Mouse (Mus musculus) frontal cortex, postnatal 25 days (tissue): ENCODE results near the gene Atp5d.

ENCODE experiments used
- DNase-seq, 2 experiments: peaks; one replicate each; pipeline ENCODE4 v3.0.0; 2022; ENCODE audit warnings: low spot score in 2 of 2

Gene Atp5d

DNA sequence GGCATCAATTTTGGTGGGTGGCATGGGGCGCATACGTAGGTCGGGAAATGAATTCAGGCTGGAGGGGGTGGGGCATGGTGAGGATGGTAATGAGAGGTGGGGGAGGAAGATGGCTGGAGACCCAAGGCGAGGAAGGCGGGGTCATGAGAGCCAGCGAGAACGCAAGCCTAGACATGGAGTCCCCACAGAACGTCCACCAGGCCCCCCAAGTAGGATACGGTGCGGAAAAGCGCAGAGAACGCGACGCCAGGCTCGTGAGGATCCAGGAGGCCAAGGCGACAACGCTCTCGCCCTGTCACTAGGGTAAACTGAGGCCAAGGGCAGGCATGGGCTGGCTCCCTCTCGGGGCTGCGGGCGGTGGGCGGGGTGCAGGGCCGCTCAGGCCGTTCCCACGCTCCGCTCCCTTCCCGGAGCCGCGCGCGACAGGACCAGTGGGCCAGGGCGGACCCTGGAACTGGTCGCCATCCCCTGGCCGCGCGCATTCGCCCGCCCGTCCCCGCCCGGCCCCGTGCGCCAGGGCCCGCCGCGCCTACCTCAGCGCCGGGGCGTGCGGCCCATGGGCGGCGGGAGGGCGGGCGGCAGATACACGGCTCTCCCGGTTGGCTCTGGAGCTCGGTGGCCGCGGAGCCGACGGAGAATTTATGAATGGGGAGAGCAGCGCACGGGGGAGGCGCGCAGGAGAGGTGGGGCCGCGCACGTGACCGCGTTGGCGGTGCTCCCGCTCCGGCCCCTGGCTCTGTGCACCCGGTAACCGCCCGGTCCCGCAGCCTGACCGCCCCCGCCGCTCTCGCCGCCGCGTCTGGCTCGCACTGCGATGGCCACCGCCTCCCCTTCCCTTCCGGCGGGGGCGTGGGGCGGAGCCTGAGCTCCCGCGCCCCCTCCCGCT is at the start of gene Atp5d:
Gene Atp5d, plus strand, starts transcription at position 80 of the 886 bp plus-strand sequence.
- no peak for DNase-seq

DNA sequence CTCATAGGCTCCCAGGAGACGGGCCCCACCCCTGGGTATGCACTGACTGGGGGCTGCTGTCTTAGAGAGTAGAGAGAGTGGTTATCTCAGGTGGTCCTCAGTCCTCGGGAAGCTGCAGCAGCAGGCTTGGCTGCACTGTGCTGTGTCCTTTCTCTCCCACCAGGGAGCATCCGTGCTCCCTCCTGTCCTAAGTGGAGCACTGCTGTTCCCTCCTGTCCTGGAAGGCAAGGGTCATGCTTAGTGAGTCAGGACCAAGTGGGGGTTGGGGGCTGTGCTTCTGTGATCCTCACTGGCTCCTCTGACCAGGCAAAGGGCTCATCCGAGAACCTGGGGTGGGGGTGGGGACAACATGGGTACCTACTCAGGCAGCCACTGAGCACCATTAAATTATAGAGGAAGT is 49.3 kb upstream of the Atp5d start:
- no peak for DNase-seq

DNA sequence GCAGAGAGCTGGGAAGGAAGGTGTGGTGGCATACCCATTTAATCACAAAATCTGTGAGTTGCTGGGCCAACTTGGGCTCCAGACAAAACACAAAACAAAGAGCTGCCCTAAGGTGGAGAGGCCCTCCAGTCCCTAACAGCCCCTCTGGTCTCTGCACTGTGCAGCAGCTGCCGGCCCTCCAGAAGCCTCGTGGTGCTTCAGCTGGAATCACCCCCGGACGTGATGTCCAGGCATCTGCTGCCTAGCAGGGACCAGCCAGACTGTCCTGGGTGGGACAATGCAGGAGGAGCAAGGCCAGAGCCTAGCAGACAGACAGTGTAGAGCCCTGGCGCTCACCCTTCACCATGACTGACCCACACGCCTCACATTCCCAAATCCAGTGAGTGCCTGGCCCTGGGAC is 46.9 kb upstream of the Atp5d start:
- no peak for DNase-seq

DNA sequence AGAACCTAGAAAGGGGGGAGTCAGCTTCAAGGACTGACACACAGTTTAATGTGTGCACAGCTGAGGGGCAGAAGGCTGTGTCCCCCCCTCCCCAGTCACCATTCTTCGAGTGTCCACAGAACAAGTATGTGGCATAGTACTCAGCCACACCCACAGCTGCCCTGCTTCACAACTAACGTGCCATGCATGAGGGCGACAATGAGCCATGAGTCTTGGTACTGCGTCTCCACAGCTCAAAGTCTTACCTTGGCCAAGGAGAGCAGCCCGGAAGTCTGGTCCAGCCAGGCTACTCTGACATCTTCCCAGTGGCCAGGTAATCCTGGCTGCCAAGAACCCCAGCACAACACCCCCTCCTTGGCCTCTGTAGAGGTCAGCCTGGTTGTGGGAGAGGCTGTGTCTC is 45.7 kb upstream of the Atp5d start:
- DNase-seq, result no peak

DNA sequence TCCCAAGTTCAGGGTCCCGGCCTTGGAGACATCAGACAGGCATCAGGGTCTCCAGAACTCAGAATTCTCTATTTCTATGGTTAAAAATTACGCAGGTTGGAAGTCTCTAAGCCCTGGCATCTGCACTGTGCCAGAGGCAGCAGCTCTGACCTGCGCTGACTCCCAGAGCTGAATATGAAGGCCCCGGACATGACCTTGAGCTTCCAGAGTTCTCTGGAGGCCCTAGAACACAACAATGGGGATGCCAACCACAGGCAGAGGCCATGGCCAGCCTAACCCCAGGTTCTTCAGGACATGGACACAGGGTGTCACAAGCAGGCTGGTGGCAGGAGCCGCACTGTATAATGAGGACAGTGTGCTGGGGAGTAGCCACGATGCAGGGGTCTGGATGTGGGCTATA is 44.3 kb upstream of the Atp5d start:
- no peak for DNase-seq

DNA sequence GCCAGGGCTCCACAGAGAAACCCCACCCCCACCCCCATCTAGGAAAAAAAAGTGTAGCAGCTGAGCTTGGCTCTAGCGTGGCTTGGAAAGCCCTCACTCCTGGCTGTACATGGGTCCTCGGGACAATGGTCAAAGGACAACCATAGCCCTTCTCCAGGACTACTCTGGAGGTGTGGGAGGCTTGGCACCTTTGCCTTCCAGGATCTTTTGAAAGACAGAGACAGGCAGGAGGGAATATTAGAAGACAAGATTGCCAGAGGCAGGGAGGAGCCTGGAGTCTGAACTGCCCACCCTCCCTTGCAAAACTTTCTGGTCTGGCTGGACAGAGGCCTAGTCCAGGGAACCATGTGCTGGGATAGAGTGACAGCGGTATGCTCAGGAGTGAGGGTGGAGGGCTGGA is 43.7 kb upstream of the Atp5d start:
- no peak for DNase-seq

DNA sequence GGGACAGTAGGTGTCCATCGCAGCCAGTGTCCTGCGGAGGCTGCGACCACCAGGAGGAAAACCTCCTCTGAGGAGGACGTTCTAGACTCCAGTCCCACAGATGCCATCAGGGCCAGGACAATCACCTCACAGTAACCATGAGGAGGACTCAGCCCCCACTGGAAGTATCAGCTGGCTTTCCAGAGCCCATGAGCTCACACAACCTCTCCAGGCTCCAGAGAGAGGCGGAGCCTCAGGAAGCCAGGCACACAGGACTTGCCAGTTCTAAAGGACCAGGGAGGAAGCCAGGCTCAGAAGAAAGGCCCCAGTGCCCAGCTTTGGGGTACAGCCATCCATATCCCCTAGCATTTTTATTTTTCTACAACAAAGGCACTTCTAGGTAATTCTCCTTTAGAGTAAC is 42.9 kb upstream of the Atp5d start:
- DNase-seq, result no peak

DNA sequence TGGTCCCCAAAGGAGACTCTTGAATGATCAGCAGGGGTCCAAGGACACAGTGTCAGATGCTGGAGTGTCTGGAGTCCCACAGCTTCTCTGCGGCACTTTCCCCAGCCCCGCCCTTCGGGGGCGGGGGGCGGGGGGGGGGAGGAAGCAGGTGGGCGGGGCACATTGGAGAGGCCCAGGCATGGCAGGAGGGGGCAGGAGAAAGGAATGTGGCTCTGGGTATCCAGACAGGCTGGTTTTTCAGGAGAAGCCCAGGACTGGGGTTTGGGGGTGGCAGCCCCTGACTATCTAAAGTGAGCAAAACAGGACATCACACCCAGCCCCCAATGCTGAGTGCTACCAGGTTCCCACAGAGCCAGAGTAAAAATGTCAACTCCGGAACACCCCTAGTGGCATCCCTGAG is 41.2 kb upstream of the Atp5d start:
- DNase-seq, result no peak

DNA sequence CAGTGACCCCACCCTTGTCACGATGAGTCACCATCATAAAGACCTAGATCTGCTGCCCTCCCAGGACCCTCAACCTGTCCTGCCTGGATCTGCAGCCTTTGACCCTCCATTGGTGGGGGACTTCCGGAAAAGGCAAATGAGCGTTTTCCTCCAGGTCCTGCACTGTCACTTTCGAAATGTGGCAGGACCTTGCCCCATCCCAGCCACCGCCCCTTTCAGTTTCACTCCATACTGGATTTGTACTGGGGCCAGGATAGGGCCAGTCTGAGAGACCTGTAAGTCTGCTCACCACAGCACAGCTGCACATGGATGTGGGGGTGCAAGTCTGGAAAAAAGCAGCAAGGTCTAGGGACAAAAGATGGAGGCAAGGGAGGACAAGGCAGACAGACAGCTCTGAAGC is 39.8 kb upstream of the Atp5d start:
- no peak for DNase-seq

DNA sequence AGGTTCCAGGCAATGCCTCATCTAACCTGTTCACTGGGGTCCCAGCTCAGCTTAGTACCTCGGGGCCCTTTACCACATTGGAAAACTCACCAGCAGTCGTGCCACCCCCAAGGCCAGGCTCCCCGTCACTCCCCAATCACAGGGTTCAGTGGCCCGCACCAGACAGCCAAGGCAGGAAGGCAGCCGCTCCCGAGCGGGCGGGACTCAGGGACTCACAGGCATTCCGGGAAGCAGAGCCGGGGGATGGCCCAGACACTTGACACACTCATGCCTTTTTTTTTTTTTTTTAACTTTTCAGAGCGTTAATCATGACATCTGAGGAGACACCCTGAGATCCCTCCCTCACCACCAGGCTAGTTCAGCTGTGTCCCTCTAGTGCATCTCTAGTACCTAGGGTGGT is 37.5 kb upstream of the Atp5d start:
- DNase-seq, result no peak

DNA sequence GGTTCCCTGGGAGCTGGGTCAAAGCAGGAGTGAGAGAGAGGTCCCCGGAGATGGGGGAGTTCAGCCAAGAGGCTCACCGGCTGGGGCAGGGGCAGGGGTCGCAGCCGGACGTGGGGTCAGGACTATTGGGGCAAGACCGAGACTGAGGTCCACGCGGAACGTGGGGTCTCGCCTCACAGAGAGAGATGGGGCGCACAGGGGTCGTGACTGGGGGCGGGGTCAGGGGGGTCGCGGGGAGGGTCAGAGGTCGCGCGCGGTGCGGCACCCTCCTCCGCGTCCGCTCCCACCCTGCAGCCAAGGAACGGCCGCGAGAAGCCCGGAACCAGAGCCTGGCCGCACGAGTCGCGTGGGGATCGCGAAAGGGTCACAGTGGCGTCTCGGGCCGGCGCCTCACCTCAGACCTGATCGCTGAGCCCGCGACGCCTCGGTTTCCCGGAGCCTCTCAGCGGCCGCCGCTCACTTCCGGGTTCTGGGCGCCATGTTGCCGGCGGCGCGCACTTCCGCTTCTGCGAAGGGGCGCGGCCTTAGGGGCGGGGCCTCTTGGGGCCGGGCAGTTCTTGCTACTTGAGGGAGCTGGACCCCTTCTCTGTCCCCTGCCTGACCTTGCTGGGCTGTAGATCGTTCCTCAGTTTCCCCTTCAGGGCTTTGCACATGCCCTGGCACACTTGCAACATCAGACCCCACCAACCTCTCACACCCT is 36.1 kb upstream of the Atp5d start:
- peak; percentile 51 to 67 for DNase-seq

DNA sequence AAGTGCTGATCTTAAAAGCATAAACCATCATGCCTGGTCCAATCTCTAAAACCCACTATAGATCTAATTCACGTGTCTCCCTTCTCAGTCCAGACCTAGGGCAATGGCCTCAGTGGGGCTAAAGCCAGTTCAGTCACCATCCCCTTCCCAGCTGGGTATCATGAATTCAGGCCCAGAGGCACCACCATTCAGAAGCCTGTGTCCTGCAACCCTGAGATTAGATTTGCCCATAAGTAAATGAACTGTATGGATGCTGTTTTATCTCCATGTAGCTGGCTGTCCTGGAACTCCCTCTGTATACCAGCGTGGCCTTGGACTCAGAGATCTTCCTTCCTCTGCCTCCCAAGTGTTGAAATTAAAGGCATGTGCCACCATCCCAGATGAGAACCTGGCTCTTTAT is 35.4 kb upstream of the Atp5d start:
- DNase-seq, result no peak

DNA sequence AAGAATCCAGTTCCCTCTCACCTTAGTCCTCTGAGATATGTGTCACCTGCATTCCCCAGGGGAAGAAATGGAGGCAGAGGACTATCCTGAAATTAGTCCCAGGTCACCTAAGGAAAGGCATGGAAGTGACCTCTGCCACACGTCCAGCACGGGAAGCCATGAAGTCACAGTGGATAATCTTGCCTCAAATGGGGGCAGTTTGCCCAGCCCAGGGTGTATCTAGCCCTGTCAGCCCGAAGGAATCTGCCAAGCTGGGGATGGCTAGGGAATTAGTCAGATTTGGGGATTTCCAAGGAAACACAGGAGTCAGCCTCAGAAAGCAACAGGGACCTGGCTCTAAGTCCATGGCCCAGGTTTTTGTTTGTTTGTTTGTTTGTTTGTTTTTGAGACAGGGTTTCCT is 34.3 kb upstream of the Atp5d start:
- no peak for DNase-seq

DNA sequence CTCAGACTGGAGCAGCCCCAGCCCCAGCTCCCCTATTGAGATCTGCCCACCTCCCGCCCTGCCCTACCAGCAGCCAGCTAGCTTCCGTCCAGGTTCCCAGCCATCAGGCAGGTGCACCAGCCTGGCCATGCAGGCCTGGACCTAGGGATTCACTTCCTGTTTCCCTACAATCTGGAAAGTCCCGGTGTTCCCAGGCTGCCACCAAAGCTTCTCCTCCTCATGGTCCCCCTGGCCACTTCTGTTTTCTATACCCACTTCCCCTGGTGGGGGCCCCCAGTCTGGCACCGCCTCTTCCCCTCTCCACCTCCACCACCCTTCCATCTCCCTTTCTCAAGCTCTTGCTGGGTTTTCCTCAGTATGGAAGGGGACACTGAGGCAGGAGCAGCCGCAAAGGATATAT is 33.0 kb upstream of the Atp5d start, which contains the start of gene Sbno2:
Gene Sbno2, minus strand, starts transcription at position 112 of the 400 bp plus-strand sequence.
- DNase-seq, result no peak

DNA sequence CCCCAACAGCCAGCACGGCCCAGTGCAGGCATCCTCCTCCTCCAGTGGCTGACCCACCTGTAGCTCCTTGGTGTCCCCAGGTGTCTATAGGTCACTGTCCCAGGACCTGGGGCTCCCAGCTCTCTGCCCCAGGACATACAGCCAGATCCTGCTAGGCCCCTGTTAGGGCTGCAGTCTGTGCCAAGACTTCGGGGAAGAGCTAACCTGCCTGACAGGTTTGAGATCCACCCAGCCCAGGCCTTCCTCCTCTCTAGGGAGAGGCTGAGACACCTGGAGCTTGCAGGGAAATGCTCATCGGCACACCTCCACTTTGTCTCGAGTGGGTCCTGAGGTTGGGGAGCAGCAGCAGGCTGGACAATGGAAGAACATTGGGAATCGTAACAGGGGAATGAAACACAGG is 32.5 kb upstream of the Atp5d start:
- no peak for DNase-seq

DNA sequence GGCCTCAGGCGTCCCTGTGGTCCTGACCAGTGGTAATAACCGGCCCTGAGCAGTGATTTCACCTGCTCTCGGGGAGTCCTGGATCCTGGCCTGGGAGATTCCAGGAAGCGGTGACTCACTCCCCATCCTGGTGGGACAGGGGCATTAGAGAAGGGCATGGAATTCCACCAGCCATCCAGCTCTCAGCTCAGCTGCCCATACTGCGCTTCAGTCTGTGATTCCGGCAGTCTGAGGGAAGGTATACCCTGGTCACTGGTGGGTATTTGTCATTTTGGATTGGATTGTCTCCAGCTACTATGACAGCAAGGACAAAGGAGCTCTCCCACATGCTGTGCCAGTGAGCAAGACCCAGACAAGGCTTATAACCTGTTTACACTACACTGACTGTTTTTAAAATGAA is 30.8 kb upstream of the Atp5d start:
- no peak for DNase-seq

DNA sequence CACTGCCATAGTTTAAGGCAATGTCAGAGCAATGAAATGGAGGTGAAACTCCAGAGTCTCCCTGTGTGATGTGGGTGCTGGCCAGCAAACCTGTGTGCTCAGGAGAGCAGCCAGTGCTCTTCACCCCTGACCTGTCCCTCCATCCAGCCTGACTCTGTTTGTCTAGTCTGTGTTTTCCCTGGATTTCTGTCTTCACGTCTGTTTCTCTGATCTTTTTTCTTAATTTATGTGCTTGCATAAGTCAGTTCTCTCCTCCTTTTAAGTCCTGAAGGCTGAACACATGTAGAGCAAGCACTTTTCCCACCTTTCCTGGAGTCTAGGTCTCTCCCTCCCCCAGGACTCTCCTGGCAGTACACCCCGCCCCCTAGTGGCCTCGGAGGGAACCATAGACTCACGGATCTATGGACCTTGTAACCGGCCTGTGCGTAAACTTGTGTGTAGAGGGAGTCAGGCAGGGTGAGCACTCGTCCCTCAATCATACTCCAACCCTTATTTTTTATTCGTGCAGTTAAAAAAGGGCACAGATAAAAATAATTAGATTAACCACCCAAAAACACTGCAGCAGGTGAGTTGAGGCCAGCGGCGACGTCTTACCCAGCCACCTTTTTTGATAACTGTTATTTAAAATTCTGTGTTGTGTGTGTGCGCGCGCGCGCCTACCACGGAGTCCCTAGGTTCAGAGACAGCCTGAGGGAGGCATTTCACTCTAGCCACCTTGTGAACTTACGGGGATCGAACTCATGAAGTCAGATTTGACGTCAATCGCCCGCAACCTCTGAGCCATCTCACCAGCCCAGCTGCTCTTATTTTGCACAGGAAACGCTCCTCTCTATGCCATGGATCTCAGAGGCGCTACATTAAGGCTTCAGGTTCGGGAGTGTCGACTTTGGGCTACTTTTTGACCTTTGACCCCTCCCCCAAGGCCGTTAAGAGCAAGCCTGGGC is 23.8 kb upstream of the Atp5d start:
- peak; percentile 71 to 84 for DNase-seq

DNA sequence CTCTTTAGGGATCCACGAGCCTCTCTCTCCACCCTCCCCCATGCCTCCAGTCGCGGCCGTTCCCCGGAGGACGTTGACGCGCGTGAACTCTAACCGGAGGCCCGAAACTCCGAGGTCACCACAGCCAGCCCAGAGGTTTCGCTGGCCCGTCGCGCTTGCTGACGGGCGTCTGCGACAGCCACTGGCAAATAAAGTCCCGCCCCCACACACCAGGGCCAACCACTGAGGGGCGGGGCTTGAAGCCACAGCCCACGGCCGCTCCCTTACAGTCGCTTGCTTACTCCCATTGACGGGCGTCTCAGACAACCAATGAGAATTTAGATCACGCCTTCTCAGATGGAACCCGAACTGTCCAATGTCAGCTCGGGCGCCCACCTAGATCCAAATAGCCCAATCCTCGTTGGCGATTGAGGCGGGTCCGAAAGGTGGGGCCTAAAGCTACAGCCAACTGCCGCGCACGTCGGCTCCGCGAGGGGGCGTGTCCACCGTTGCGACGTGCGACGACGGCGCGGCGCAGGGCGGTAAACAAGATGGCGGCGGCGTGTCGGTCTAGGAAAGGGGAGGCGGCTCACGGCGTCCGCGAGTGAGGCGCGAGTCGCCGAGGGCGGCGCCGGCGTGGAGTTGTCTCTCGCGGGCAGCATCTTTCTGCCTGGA is 23.0 kb upstream of the Atp5d start, which contains the start of gene Stk11:
Gene Stk11, plus strand, starts transcription at position 514 of the 654 bp plus-strand sequence.
- peak; percentile 95 to 99 for DNase-seq

DNA sequence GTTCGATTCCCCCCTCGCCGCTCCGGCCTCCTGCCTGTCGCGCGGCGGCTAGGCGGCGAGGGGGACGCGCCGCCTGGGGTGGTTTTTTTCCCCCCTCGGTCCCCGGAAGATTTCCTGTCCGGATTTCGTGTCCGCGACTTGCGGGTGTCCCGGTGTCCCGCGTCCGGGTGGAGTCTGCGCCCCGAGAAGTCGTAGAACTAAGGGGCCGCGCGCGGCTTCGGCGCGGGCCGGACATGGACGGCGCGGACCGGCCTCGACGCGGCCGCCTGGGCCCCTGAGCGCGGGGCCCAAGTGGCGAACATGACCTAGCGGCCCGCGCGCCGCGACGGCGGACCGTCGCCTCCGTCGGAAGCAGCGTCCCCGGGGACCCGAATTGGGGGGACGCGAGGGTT is 22.5 kb upstream of the Atp5d start:
- DNase-seq, result no peak

DNA sequence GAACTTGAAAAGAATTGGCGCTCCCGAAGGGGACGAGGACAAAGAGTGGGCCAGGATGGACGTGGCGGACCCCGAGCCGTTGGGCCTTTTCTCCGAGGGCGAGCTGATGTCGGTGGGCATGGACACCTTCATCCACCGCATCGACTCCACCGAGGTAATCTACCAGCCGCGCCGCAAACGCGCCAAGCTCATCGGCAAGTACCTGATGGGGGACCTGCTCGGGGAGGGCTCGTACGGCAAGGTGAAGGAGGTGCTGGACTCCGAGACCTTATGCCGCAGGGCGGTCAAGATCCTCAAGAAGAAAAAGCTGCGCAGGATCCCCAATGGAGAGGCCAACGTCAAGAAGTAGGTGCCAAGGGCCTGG is 21.9 kb upstream of the Atp5d start:
- no peak for DNase-seq

DNA sequence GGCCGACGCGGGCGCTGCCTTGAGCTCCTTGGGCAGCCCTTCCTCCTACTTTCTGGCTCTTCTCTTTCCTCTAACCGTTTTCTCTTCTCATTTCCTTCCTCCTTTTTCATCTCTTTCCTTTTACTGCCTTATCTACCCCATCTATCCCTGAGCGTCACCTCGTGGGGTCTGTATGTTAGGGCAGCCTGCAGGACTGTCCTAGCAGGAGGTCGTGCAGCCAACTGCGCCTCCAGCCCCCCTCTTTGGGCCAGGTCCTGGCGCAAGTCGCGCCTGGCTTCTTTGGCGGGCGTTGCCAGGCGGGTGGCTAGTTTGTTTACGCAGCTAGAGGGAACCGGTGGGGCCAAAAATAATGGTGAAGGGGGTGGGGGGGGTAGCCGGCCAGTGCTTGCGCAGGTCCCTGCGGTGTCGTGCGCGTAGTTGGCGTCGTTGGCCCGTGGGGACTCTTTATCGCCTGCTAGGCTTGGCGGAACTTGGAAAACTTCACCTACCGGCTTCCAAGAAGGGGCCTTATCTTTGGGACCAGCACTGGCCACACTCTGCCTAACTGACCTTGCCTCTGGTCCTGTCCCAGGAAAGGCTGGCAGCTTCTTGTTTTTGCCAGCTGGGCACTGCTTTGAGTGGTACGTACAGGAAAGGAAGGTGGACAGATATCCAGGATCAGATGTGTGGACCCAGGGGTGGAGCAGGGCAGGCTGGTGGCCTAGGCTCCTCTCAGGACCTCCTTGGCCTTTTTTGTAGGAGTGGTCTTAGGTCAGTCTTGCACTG is 21.3 kb upstream of the Atp5d start:
- DNase-seq, result no peak
